Comparison of ENCODE assay signal across 25 mouse cellular contexts in genomic region chr3:58110911-58111476, GRCm38 (mm10).
DNase-seq lines count a peak whose midpoint lies in the region; ATAC-seq lines count a peak whose summit lies in the region.
"Had no signal": no experiment of that assay in that cellular context is flagged by ENCODE, and none has a peak within 500 bp of the region (broad histone marks: within the 10 kb centered on the region; RNA-seq: fewer than 3 reads in every experiment).

No protein-coding gene starts in this region.

- no peaks in the 10 kb centered on the region for H3K9me3 ChIP-seq in kidney, embryonic 15.5 days (replicated peaks)
- H3K9me3 ChIP-seq in forebrain, embryonic 13.5 days (replicated peaks), result no peaks in the 10 kb centered on the region
- H3K9me3 ChIP-seq: forebrain, embryonic 10.5 days; heart, embryonic 10.5 days; heart, embryonic 13.5 days; hindbrain, embryonic 12.5 days; hindbrain, embryonic 15.5 days had no signal

- ATAC-seq in kidney, embryonic 15.5 days (replicated peaks; ENCODE audit: low FRiP score), result no peak
- ATAC-seq in forebrain, embryonic 13.5 days, result no peak
- ATAC-seq: forebrain, embryonic 14.5 days; forebrain, postnatal 0 days; Patski had no signal

- H3K27ac ChIP-seq in kidney, embryonic 15.5 days, result no peak overlapping the region
- H3K27ac ChIP-seq in forebrain, embryonic 13.5 days, result no peak overlapping the region
- H3K27ac ChIP-seq: forebrain, embryonic 10.5 days; gastrocnemius, adult 2 months; heart, adult 2 months; heart, embryonic 10.5 days; heart, embryonic 13.5 days; hindbrain, embryonic 12.5 days; hindbrain, embryonic 15.5 days had no signal

- no peak overlapping the region for H3K4me2 ChIP-seq in kidney, embryonic 15.5 days
- H3K4me2 ChIP-seq in forebrain, embryonic 13.5 days, result no peak overlapping the region
- H3K4me2 ChIP-seq: heart, embryonic 13.5 days; hindbrain, embryonic 12.5 days; hindbrain, embryonic 15.5 days had no signal

- no peaks in the 10 kb centered on the region for H3K36me3 ChIP-seq in kidney, embryonic 15.5 days
- no peaks in the 10 kb centered on the region for H3K36me3 ChIP-seq in forebrain, embryonic 13.5 days (ENCODE audit: poor library complexity, severe bottlenecking)
- H3K36me3 ChIP-seq: forebrain, embryonic 10.5 days; heart, embryonic 10.5 days; heart, embryonic 13.5 days; hindbrain, embryonic 12.5 days; hindbrain, embryonic 15.5 days had no signal

- intact Hi-C loops in gastrocnemius, postnatal 14 days (cut with DNase I; ENCODE audit: low total_unique reads), result no loop called here

- H3K27me3 ChIP-seq in kidney, embryonic 15.5 days, result no peaks in the 10 kb centered on the region
- no peaks in the 10 kb centered on the region for H3K27me3 ChIP-seq in forebrain, embryonic 13.5 days
- H3K27me3 ChIP-seq: heart, embryonic 13.5 days; hindbrain, embryonic 12.5 days; hindbrain, embryonic 15.5 days; Patski had no signal

- H3K9ac ChIP-seq in kidney, embryonic 15.5 days, result no peak overlapping the region
- no peak overlapping the region for H3K9ac ChIP-seq in forebrain, embryonic 13.5 days
- H3K9ac ChIP-seq: forebrain, postnatal 0 days; heart, embryonic 13.5 days; hindbrain, embryonic 12.5 days; hindbrain, embryonic 15.5 days had no signal

- WGBS in kidney, embryonic 15.5 days, result 77% methylated on average over 5 of the region's 5 CpGs
- 80% methylated on average over 5 of the region's 5 CpGs for WGBS in forebrain, embryonic 13.5 days

- peak; percentile 33 for DNase-seq in kidney, adult 11 months
- peak; percentile 80 for DNase-seq in Muller cell, postnatal 12 days (ENCODE audit: inconsistent ontology term)
- DNase-seq in kidney, postnatal 10 days, result peak; percentile 37
- DNase-seq in kidney, postnatal 36 days, result peak; percentile 35 to 36
- no peak for DNase-seq in gastrocnemius, postnatal 10 days
- no peak for DNase-seq in gastrocnemius, postnatal 14 days
- DNase-seq: adrenal gland, postnatal 10 days; adrenal gland, postnatal 36 days; cerebellum, adult 11 months; cerebellum, adult 2 months; cerebellum, adult 9-11 months; cerebellum, postnatal 25 days; forebrain, postnatal 0 days; gastrocnemius, adult 2 months; gastrocnemius, postnatal 36 days; heart, adult 2 months had no signal

- no peak overlapping the region for H3K4me3 ChIP-seq in kidney, embryonic 15.5 days (replicated peaks)
- no peak overlapping the region for H3K4me3 ChIP-seq in forebrain, embryonic 13.5 days
- H3K4me3 ChIP-seq: forebrain, embryonic 10.5 days; gastrocnemius, adult 2 months; heart, adult 2 months; heart, embryonic 10.5 days; heart, embryonic 13.5 days; hindbrain, embryonic 12.5 days; hindbrain, embryonic 15.5 days had no signal

- no peaks in the 10 kb centered on the region for H3K4me1 ChIP-seq in kidney, embryonic 15.5 days
- peaks cover 10% of the 10 kb centered on the region for H3K4me1 ChIP-seq in forebrain, embryonic 13.5 days
- H3K4me1 ChIP-seq: heart, embryonic 10.5 days; heart, embryonic 13.5 days; hindbrain, embryonic 15.5 days had no signal

Comparison
In these comparisons a context has a peak if more than half of its experiments do, and no peak if none do; other contexts are left out.
1. DNase-seq: peak in kidney, adult 11 months (single experiment), Muller cell, postnatal 12 days (single experiment), kidney, postnatal 10 days (single experiment) and kidney, postnatal 36 days (2 of 2); none in gastrocnemius, postnatal 10 days (single experiment) and gastrocnemius, postnatal 14 days (single experiment).